Mouse (Mus musculus): ENCODE results near the gene Pitx2. TPM values are rescaled to one million over a fixed set of nuclear protein-coding genes. Genes with fewer than 3 reads are reported as not detected.

Pitx2 gene
- total and polyA plus RNA-seq, 3 experiments, result 0.27 TPM; not detected in 2

GRCm38 (mm10) chr3:129195816-129196549, 3.7 kb upstream of the Pitx2 start:
- no peaks in the 10 kb centered on the region for H3K27me3 ChIP-seq (ENCODE audit: insufficient read depth, low read length)
- no peak for ATAC-seq (ENCODE audit: extremely low read depth, insufficient number of reproducible peaks, low FRiP score, poor library complexity, severe bottlenecking)
- H3K4me1 ChIP-seq (ENCODE audit: insufficient read depth, low read depth, low read length), result no peaks in the 10 kb centered on the region
- DNase-seq (ENCODE audit: low spot score), result no peak
- H3K36me3 ChIP-seq (replicated peaks), result no peaks in the 10 kb centered on the region
- H3K4me3 ChIP-seq (ENCODE audit: low read depth, low read length), result no peak overlapping the region
- no peak for TF ChIP-seq TAL1 (conservative IDR thresholded peaks at IDR 0.05; ENCODE audit: low read depth, low read length)
- no peak for TF ChIP-seq POLR2AphosphoS5 (IDR thresholded peaks at IDR 0.05; ENCODE audit: insufficient replicate concordance, low read depth, low read length)
- no peak for TF ChIP-seq GATA2 (IDR thresholded peaks at IDR 0.05; ENCODE audit: borderline replicate concordance, low read depth, low read length)
- TF ChIP-seq GATA1 (IDR thresholded peaks at IDR 0.05; ENCODE audit: borderline replicate concordance, low read length), result no peak
- TF ChIP-seq CTCF (IDR thresholded peaks at IDR 0.05; ENCODE audit: low read depth, low read length), result no peak
- peaks cover 54% of the 10 kb centered on the region for H3K9me3 ChIP-seq (replicated peaks)

GRCm38 (mm10) chr3:129196550-129196919, 3.1 kb upstream of the Pitx2 start:
- Histone ChIP-seq H3K9me3 (replicated peaks) (peaks cover 54% of the 10 kb centered on the region), H3K27me3 (ENCODE audit: insufficient read depth, low read length) (no peaks in the 10 kb centered on the region)

GRCm38 (mm10) chr3:129197035-129197434, 2.6 kb upstream of the Pitx2 start:
- no peaks in the 10 kb centered on the region for H3K27me3 ChIP-seq (ENCODE audit: insufficient read depth, low read length)

More at GRCm38 (mm10) chr3:129196550-129196919, 3.1 kb upstream of the Pitx2 start:
- TF ChIP-seq POLR2AphosphoS5 (IDR thresholded peaks at IDR 0.05; ENCODE audit: insufficient replicate concordance, low read depth, low read length), result no peak
- no peak for TF ChIP-seq CTCF (IDR thresholded peaks at IDR 0.05; ENCODE audit: low read depth, low read length)
- TF ChIP-seq GATA2 (IDR thresholded peaks at IDR 0.05; ENCODE audit: borderline replicate concordance, low read depth, low read length), result no peak
- no peak for TF ChIP-seq TAL1 (conservative IDR thresholded peaks at IDR 0.05; ENCODE audit: low read depth, low read length)
- TF ChIP-seq GATA1 (IDR thresholded peaks at IDR 0.05; ENCODE audit: borderline replicate concordance, low read length), result no peak
- Histone ChIP-seq H3K36me3 (replicated peaks) (no peaks in the 10 kb centered on the region), H3K4me1 (ENCODE audit: insufficient read depth, low read depth, low read length) (no peaks in the 10 kb centered on the region), H3K4me3 (ENCODE audit: low read depth, low read length) (no peak overlapping the region)
- no peak for DNase-seq (ENCODE audit: low spot score)
- ATAC-seq (ENCODE audit: extremely low read depth, insufficient number of reproducible peaks, low FRiP score, poor library complexity, severe bottlenecking), result no peak

GRCm38 (mm10) chr3:129197786-129198626, 1.7 kb upstream of the Pitx2 start:
- Histone ChIP-seq H3K36me3 (replicated peaks) (no peaks in the 10 kb centered on the region), H3K27me3 (ENCODE audit: insufficient read depth, low read length) (no peaks in the 10 kb centered on the region), H3K4me1 (ENCODE audit: insufficient read depth, low read depth, low read length) (no peaks in the 10 kb centered on the region), H3K4me3 (ENCODE audit: low read depth, low read length) (no peak overlapping the region), H3K9me3 (replicated peaks) (peaks cover 55% of the 10 kb centered on the region)
- no peak for TF ChIP-seq GATA1 (IDR thresholded peaks at IDR 0.05; ENCODE audit: borderline replicate concordance, low read length)
- TF ChIP-seq CTCF (IDR thresholded peaks at IDR 0.05; ENCODE audit: low read depth, low read length), result no peak
- TF ChIP-seq TAL1 (conservative IDR thresholded peaks at IDR 0.05; ENCODE audit: low read depth, low read length), result no peak
- no peak for TF ChIP-seq GATA2 (IDR thresholded peaks at IDR 0.05; ENCODE audit: borderline replicate concordance, low read depth, low read length)
- TF ChIP-seq POLR2AphosphoS5 (IDR thresholded peaks at IDR 0.05; ENCODE audit: insufficient replicate concordance, low read depth, low read length), result no peak
- ATAC-seq (ENCODE audit: extremely low read depth, insufficient number of reproducible peaks, low FRiP score, poor library complexity, severe bottlenecking), result no peak
- no peak for DNase-seq (ENCODE audit: low spot score)

More at GRCm38 (mm10) chr3:129197035-129197434, 2.6 kb upstream of the Pitx2 start:
- Histone ChIP-seq H3K36me3 (replicated peaks) (no peaks in the 10 kb centered on the region), H3K9me3 (replicated peaks) (peaks cover 54% of the 10 kb centered on the region), H3K4me3 (ENCODE audit: low read depth, low read length) (no peak overlapping the region), H3K4me1 (ENCODE audit: insufficient read depth, low read depth, low read length) (no peaks in the 10 kb centered on the region)
- no peak for DNase-seq (ENCODE audit: low spot score)
- TF ChIP-seq TAL1 (conservative IDR thresholded peaks at IDR 0.05; ENCODE audit: low read depth, low read length) (no peak), POLR2AphosphoS5 (IDR thresholded peaks at IDR 0.05; ENCODE audit: insufficient replicate concordance, low read depth, low read length) (no peak), GATA1 (IDR thresholded peaks at IDR 0.05; ENCODE audit: borderline replicate concordance, low read length) (no peak), CTCF (IDR thresholded peaks at IDR 0.05; ENCODE audit: low read depth, low read length) (no peak), GATA2 (IDR thresholded peaks at IDR 0.05; ENCODE audit: borderline replicate concordance, low read depth, low read length) (no peak)
- no peak for ATAC-seq (ENCODE audit: extremely low read depth, insufficient number of reproducible peaks, low FRiP score, poor library complexity, severe bottlenecking)

GRCm38 (mm10) chr3:129198627-129198903, 1.1 kb upstream of the Pitx2 start:
- no peak for ATAC-seq (ENCODE audit: extremely low read depth, insufficient number of reproducible peaks, low FRiP score, poor library complexity, severe bottlenecking)
- no peaks in the 10 kb centered on the region for H3K27me3 ChIP-seq (ENCODE audit: insufficient read depth, low read length)
- TF ChIP-seq GATA2 (IDR thresholded peaks at IDR 0.05; ENCODE audit: borderline replicate concordance, low read depth, low read length), result no peak
- no peak for TF ChIP-seq CTCF (IDR thresholded peaks at IDR 0.05; ENCODE audit: low read depth, low read length)
- H3K9me3 ChIP-seq (replicated peaks), result peaks cover 60% of the 10 kb centered on the region
- no peaks in the 10 kb centered on the region for H3K36me3 ChIP-seq (replicated peaks)
- H3K4me1 ChIP-seq (ENCODE audit: insufficient read depth, low read depth, low read length), result no peaks in the 10 kb centered on the region
- DNase-seq (ENCODE audit: low spot score), result no peak
- H3K4me3 ChIP-seq (ENCODE audit: low read depth, low read length), result no peak overlapping the region

- DNase-seq (ENCODE audit: low spot score), result no peak
- Histone ChIP-seq H3K9me3 (replicated peaks) (peaks cover 65% of the 10 kb centered on the region), H3K36me3 (replicated peaks) (no peaks in the 10 kb centered on the region), H3K4me1 (ENCODE audit: insufficient read depth, low read depth, low read length) (no peaks in the 10 kb centered on the region), H3K4me3 (ENCODE audit: low read depth, low read length) (no peak overlapping the region; the same call in 1 of the 2 replicates), H3K27me3 (ENCODE audit: insufficient read depth, low read length) (no peaks in the 10 kb centered on the region)
- no peak for TF ChIP-seq TAL1 (conservative IDR thresholded peaks at IDR 0.05; ENCODE audit: low read depth, low read length)
- no peak for TF ChIP-seq POLR2AphosphoS5 (IDR thresholded peaks at IDR 0.05; ENCODE audit: insufficient replicate concordance, low read depth, low read length)
- TF ChIP-seq GATA1 (IDR thresholded peaks at IDR 0.05; ENCODE audit: borderline replicate concordance, low read length), result no peak
- no peak for TF ChIP-seq CTCF (IDR thresholded peaks at IDR 0.05; ENCODE audit: low read depth, low read length)
- no peak for TF ChIP-seq GATA2 (IDR thresholded peaks at IDR 0.05; ENCODE audit: borderline replicate concordance, low read depth, low read length)
- no peak for ATAC-seq (ENCODE audit: extremely low read depth, insufficient number of reproducible peaks, low FRiP score, poor library complexity, severe bottlenecking)
Measured at GRCm38 (mm10) chr3:129199160-129199608, 494 bp upstream of the Pitx2 start.

Measured in G1E (cell line).